Mouse (Mus musculus): ENCODE measurements around the gene Rhoc. TPM values are rescaled to one million over a fixed set of nuclear protein-coding genes. Genes with fewer than 3 reads are reported as not detected.

Gene Rhoc
- polyA plus RNA-seq, 1 experiment from 2014 or later: 166 TPM

DNA sequence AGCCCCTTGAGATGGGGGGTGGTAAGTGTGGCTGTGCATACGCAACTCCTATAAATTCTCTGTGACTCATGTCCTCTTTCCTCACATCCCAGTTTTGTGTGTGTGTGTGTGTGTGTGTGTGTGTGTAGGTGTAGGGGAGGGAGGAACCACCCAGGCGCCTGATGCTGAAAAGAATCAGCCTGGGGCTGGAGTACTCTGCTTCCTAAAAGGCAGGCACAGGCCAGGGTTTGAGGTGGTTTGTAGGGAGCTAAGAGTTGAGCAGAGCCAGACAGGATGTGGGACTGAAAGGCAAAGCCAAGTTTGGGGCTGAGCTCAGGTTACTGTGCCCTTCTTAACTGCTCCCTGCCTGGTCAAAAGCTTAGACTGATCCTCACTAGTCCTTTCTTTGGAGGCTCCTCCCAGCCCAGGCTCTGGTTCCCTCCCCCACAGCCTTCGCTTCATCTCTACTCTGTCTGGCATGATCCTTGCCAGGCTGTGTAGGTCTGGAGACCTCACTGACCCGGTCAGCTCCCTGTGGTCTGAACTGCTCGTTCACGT is 2.3 kb downstream of the Rhoc start:
- H3K4me1 ChIP-seq (replicated peaks; ENCODE audit: control insufficient read depth, insufficient read depth, low read length): peaks cover 57% of the 10 kb centered on the region
- DNase-seq (ENCODE audit: low spot score) (peak; percentile 71), ATAC-seq (replicated peaks; ENCODE audit: low FRiP score, low TSS enrichment, low read depth) (0 out of 2 replicates have a peak, but pooled peaks have one; percentile 7)
- no peaks in the 10 kb centered on the region for H3K9me3 ChIP-seq (ENCODE audit: control insufficient read depth, low read length)
- WGBS: 13% methylated on average over 6 of the region's 6 CpGs
- no peaks in the 10 kb centered on the region for H3K27me3 ChIP-seq (replicated peaks; ENCODE audit: control insufficient read depth, insufficient read depth, low read length)
- H3K36me3 ChIP-seq (ENCODE audit: control insufficient read depth, insufficient read depth, low read length): peaks cover 32% of the 10 kb centered on the region
- peak overlapping the region; percentile 89 for H3K27ac ChIP-seq (ENCODE audit: low read depth)
- H3K4me3 ChIP-seq (ENCODE audit: low read depth, low read length): peak overlapping the region; percentile 80
- peak overlapping the region; percentile 78 for H3K9ac ChIP-seq (ENCODE audit: low read length)
- peak overlapping the region; percentile 98 for H3K4me2 ChIP-seq (ENCODE audit: low read length)

GRCm38 (mm10) chr3:104791017-104791416 is 2.8 kb downstream of the Rhoc start:
- Histone ChIP-seq H3K9ac (ENCODE audit: low read length) (peak overlapping the region; percentile 78), H3K4me3 (ENCODE audit: low read depth, low read length) (peak overlapping the region; percentile 80), H3K27ac (ENCODE audit: low read depth) (peak overlapping the region; percentile 89), H3K4me2 (ENCODE audit: low read length) (peak overlapping the region; percentile 98), H3K36me3 (ENCODE audit: control insufficient read depth, insufficient read depth, low read length) (peaks cover 37% of the 10 kb centered on the region), H3K27me3 (replicated peaks; ENCODE audit: control insufficient read depth, insufficient read depth, low read length) (no peaks in the 10 kb centered on the region), H3K4me1 (replicated peaks; ENCODE audit: control insufficient read depth, insufficient read depth, low read length) (peaks cover 62% of the 10 kb centered on the region), H3K9me3 (ENCODE audit: control insufficient read depth, low read length) (no peaks in the 10 kb centered on the region)
- WGBS: 16% methylated on average over 4 of the region's 4 CpGs
- no peak for ATAC-seq (replicated peaks; ENCODE audit: low FRiP score, low TSS enrichment, low read depth)
- DNase-seq (ENCODE audit: low spot score): no peak

- H3K4me3 ChIP-seq (ENCODE audit: low read depth, low read length): no peak overlapping the region
These were observed 3.5 kb downstream of the Rhoc start for GRCm38 (mm10) chr3:104791671-104792070.

DNA sequence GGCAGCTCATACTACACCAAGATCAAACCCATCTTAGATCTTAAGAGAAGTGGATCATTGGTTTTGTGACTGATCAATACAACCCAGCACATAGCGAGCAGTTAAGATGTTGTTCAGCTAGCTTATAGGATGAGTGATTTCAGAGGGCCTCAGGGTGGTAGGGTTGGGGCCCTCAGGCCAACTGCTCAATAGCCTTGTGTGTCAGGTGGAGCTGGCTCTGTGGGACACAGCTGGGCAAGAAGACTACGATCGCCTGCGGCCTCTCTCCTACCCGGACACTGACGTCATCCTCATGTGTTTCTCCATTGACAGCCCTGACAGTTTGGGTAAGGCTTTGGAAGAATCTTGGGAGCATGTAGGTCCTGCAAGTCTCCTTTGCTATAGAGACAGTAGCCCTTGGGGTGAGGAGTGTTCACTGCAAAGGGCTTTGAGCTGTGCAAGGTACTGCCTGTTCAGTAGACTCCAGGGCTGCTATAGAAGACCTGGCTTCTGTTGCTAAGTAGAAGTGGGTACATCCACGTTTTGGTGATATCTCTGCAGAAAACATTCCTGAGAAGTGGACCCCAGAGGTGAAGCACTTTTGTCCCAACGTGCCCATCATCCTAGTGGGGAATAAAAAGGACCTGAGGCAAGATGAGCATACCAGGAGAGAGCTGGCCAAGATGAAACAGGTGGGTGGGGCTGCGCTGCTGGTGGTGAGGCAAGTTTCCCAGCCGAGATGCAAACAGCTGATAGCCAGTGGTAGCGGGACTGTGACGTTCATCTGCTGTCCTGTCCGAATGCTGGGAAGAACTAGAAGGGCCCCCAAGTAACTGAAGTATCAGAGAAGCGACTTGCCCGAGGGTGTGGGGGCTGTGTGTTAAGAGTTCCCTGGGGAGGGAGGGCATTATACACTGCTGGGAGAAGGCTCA is 4.4 kb downstream of the Rhoc start:
- peaks cover 53% of the 10 kb centered on the region for H3K36me3 ChIP-seq (ENCODE audit: control insufficient read depth, insufficient read depth, low read length)
- DNase-seq (ENCODE audit: low spot score) (no peak), ATAC-seq (replicated peaks; ENCODE audit: low FRiP score, low TSS enrichment, low read depth) (no peak)
- H3K9ac ChIP-seq (ENCODE audit: low read length): 0 out of 2 replicates have a peak overlapping the region, but pooled peaks have one; percentile 10
- no peaks in the 10 kb centered on the region for H3K27me3 ChIP-seq (replicated peaks; ENCODE audit: control insufficient read depth, insufficient read depth, low read length)
- H3K4me3 ChIP-seq (ENCODE audit: low read depth, low read length): no peak overlapping the region
- no peaks in the 10 kb centered on the region for H3K9me3 ChIP-seq (ENCODE audit: control insufficient read depth, low read length)
- peaks cover 63% of the 10 kb centered on the region for H3K4me1 ChIP-seq (replicated peaks; ENCODE audit: control insufficient read depth, insufficient read depth, low read length)
- 0 out of 2 replicates have a peak overlapping the region, but pooled peaks have one; percentile 90 for H3K27ac ChIP-seq (ENCODE audit: low read depth)
- H3K4me2 ChIP-seq (ENCODE audit: low read length): no peak overlapping the region
- 56% methylated on average over 15 of the region's 15 CpGs for WGBS

More at GRCm38 (mm10) chr3:104791671-104792070, 3.5 kb downstream of the Rhoc start:
- WGBS: 89% methylated on average over 8 of the region's 8 CpGs
- Histone ChIP-seq H3K27ac (ENCODE audit: low read depth) (0 out of 2 replicates have a peak overlapping the region, but pooled peaks have one; percentile 89), H3K9me3 (ENCODE audit: control insufficient read depth, low read length) (no peaks in the 10 kb centered on the region), H3K9ac (ENCODE audit: low read length) (no peak overlapping the region), H3K4me2 (ENCODE audit: low read length) (peak overlapping the region; percentile 98; the same call in 1 of the 2 replicates), H3K27me3 (replicated peaks; ENCODE audit: control insufficient read depth, insufficient read depth, low read length) (no peaks in the 10 kb centered on the region), H3K36me3 (ENCODE audit: control insufficient read depth, insufficient read depth, low read length) (peaks cover 43% of the 10 kb centered on the region), H3K4me1 (replicated peaks; ENCODE audit: control insufficient read depth, insufficient read depth, low read length) (peaks cover 63% of the 10 kb centered on the region)
- ATAC-seq (replicated peaks; ENCODE audit: low FRiP score, low TSS enrichment, low read depth) (no peak), DNase-seq (ENCODE audit: low spot score) (no peak)

- 43% methylated on average over 20 of the region's 20 CpGs for WGBS
- peak; percentile 99 for DNase-seq (ENCODE audit: low spot score)
- Histone ChIP-seq H3K4me1 (replicated peaks; ENCODE audit: control insufficient read depth, insufficient read depth, low read length) (peaks cover 63% of the 10 kb centered on the region), H3K9ac (ENCODE audit: low read length) (no peak overlapping the region), H3K27me3 (replicated peaks; ENCODE audit: control insufficient read depth, insufficient read depth, low read length) (no peaks in the 10 kb centered on the region), H3K9me3 (ENCODE audit: control insufficient read depth, low read length) (no peaks in the 10 kb centered on the region), H3K4me3 (ENCODE audit: low read depth, low read length) (no peak overlapping the region), H3K4me2 (ENCODE audit: low read length) (peak overlapping the region; percentile 34), H3K36me3 (ENCODE audit: control insufficient read depth, insufficient read depth, low read length) (peaks cover 61% of the 10 kb centered on the region), H3K27ac (ENCODE audit: low read depth) (peak overlapping the region; percentile 90)
- ATAC-seq (replicated peaks; ENCODE audit: low FRiP score, low TSS enrichment, low read depth): peak; percentile 84
These were observed 6.0 kb downstream of the Rhoc start for GRCm38 (mm10) chr3:104793871-104794828.

- ATAC-seq (replicated peaks; ENCODE audit: low FRiP score, low TSS enrichment, low read depth): no peak
- Histone ChIP-seq H3K4me1 (replicated peaks; ENCODE audit: control insufficient read depth, insufficient read depth, low read length) (peaks cover 58% of the 10 kb centered on the region), H3K4me2 (ENCODE audit: low read length) (peak overlapping the region; percentile 15; the same call in 1 of the 2 replicates), H3K9ac (ENCODE audit: low read length) (no peak overlapping the region), H3K27ac (ENCODE audit: low read depth) (peak overlapping the region; percentile 90), H3K9me3 (ENCODE audit: control insufficient read depth, low read length) (no peaks in the 10 kb centered on the region), H3K36me3 (ENCODE audit: control insufficient read depth, insufficient read depth, low read length) (peaks cover 70% of the 10 kb centered on the region), H3K4me3 (ENCODE audit: low read depth, low read length) (no peak overlapping the region), H3K27me3 (replicated peaks; ENCODE audit: control insufficient read depth, insufficient read depth, low read length) (no peaks in the 10 kb centered on the region)
- 33% methylated on average over 12 of the region's 12 CpGs for WGBS
- no peak for DNase-seq (ENCODE audit: low spot score)
These were observed 6.8 kb downstream of the Rhoc start for GRCm38 (mm10) chr3:104794953-104795470.

DNA sequence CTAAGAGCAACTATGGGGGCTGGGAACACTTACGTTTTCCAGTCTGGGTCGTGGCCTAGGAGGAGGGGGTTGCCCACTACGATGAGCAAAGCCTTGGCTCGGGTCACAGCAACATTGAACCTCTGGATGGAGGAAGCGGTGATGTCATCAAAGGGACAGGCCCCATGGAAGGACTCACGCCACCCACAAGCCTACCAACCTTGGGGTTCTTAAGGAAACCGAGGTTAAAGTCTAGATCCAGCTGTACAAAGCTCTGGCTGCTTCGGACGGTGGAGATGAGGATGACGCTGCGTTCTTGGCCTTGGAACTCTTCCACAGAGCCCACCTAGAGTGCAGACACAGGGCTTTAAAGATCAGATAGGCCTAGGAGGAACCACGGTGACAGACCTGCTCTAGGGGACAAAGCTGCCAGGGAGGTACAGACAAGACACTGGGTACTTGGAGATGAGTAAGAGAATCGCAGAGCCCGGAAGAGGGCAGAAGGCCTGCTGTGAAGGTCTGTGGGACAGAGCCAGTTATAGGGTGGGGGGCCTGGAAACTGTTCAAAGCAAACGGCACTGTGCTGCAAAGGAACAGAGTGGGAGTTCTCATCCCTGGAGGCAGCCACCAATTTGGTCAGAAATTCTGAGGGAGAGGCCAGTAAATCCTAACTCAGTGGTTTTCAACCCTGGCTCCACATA is 7.6 kb downstream of the Rhoc start:
- peaks cover 51% of the 10 kb centered on the region for H3K4me1 ChIP-seq (replicated peaks; ENCODE audit: control insufficient read depth, insufficient read depth, low read length)
- ATAC-seq (replicated peaks; ENCODE audit: low FRiP score, low TSS enrichment, low read depth) (no peak), DNase-seq (ENCODE audit: low spot score) (no peak)
- no peak overlapping the region for H3K9ac ChIP-seq (ENCODE audit: low read length)
- peaks cover 78% of the 10 kb centered on the region for H3K36me3 ChIP-seq (ENCODE audit: control insufficient read depth, insufficient read depth, low read length)
- H3K27me3 ChIP-seq (replicated peaks; ENCODE audit: control insufficient read depth, insufficient read depth, low read length): no peaks in the 10 kb centered on the region
- no peaks in the 10 kb centered on the region for H3K9me3 ChIP-seq (ENCODE audit: control insufficient read depth, low read length)
- peak overlapping the region; percentile 90 for H3K27ac ChIP-seq (ENCODE audit: low read depth)
- WGBS: 59% methylated on average over 15 of the region's 15 CpGs
- no peak overlapping the region for H3K4me2 ChIP-seq (ENCODE audit: low read length)
- no peak overlapping the region for H3K4me3 ChIP-seq (ENCODE audit: low read depth, low read length)
